Mouse (Mus musculus): ENCODE measurements around the gene G430095P16Rik. TPM values are rescaled to one million over a fixed set of nuclear protein-coding genes. Genes with fewer than 3 reads are reported as not detected.
A peak's percentile ranks its signal among the peaks of the same experiment; 100 is the strongest.

G430095P16Rik gene
- 9.4 TPM for polyA plus RNA-seq (2012; fragmentation: generic; extraction: Trizol)

DNA sequence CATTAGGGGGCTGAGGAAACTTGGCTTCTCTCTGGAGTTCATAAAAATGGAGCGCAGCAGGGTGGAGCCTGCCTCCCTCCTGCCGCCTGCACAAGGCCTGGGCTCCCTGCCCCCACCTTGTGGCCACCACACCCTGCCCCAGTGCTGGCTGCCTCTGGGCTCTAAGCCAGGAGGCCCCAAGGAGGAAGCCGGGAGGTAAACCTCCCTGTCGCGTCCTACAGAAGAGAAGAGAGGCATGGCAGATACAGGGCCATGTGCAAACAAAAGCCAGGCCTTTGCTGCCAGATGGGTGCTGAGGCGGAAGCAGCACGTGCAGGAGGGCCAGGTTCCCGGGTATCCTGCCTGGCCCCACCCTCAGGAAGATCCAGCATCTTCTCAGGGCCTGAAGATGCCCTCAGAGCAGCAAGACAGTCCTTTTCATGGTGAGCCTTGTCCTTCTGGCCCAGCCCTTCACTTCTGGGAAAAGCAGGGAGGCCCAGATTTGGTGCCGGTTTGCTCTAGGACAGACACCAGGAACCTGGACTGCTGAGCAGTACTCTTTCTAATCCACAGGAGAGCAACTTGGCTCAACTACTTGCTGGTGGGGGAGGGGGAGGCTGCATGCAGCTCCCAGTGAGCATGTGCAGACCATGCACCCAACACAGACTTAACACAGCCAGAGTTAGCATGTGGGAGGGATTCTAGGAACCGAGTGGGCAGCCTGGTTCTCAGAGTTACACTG is at the start of gene G430095P16Rik:
TSS of gene G430095P16Rik (plus strand) at position 158 of the 721 bp plus-strand sequence.
- Histone ChIP-seq H3K4me3 (peak within 1 kb of the TSS; percentile 11), H3K36me3 (ENCODE audit: control insufficient read depth, insufficient read depth) (peaks cover 37% of the 10 kb centered on the region)

GRCm38 (mm10) chr8:84677305-84677704 is 45.5 kb upstream of the G430095P16Rik start:
- Histone ChIP-seq H3K79me2 (ENCODE audit: control insufficient read depth, insufficient read depth) (peaks cover 52% of the 10 kb centered on the region), H3K36me3 (ENCODE audit: control insufficient read depth, insufficient read depth) (peaks cover 14% of the 10 kb centered on the region), H3ac (ENCODE audit: control insufficient read depth, insufficient read length) (no peak overlapping the region), H3K4me3 (no peak overlapping the region), H3K27me3 (ENCODE audit: control insufficient read depth, insufficient read depth, insufficient read length) (no peaks in the 10 kb centered on the region), H3K4me2 (ENCODE audit: low read depth) (no peak overlapping the region)
- TF ChIP-seq MYOG (IDR thresholded peaks at IDR 0.05; ENCODE audit: control insufficient read depth in 1 of 3, insufficient read depth in 1 of 3, insufficient read length in 2 of 3, low read depth in 2 of 3) (no peak), POLR2AphosphoS2 (IDR thresholded peaks at IDR 0.05; ENCODE audit: insufficient read length, low read depth) (no peak), SRF (IDR thresholded peaks at IDR 0.05; ENCODE audit: control insufficient read depth, insufficient read length, low read depth) (no peak), USF1 (IDR thresholded peaks at IDR 0.05; ENCODE audit: low read depth) (no peak), E2F4 (IDR thresholded peaks at IDR 0.05; ENCODE audit: insufficient read depth) (no peak), MYOD1 (IDR thresholded peaks at IDR 0.05; ENCODE audit: control insufficient read depth in 1 of 3, insufficient read length in 2 of 3, low read depth in 2 of 3) (no peak)

More for the DNA sequence above, at the start of gene G430095P16Rik:
- TF ChIP-seq E2F4 (IDR thresholded peaks at IDR 0.05; ENCODE audit: insufficient read depth): no peak
- TF ChIP-seq POLR2AphosphoS2 (IDR thresholded peaks at IDR 0.05; ENCODE audit: insufficient read length, low read depth): peak; percentile 52
- TF ChIP-seq MYOG (IDR thresholded peaks at IDR 0.05; ENCODE audit: control insufficient read depth in 1 of 3, insufficient read depth in 1 of 3, insufficient read length in 2 of 3, low read depth in 2 of 3): peak in 1 of 3 experiments; percentile 69
- peak in 1 of 3 experiments; percentile 58 for TF ChIP-seq MYOD1 (IDR thresholded peaks at IDR 0.05; ENCODE audit: control insufficient read depth in 1 of 3, insufficient read length in 2 of 3, low read depth in 2 of 3)
- no peak for TF ChIP-seq USF1 (IDR thresholded peaks at IDR 0.05; ENCODE audit: low read depth)
- no peak for TF ChIP-seq TCF12 (IDR thresholded peaks at IDR 0.05; ENCODE audit: insufficient read depth, poor library complexity, severe bottlenecking)
- no peak for TF ChIP-seq CEBPB (IDR thresholded peaks at IDR 0.05; ENCODE audit: insufficient read depth, poor library complexity, severe bottlenecking)
- TF ChIP-seq REST (IDR thresholded peaks at IDR 0.05; ENCODE audit: insufficient read depth, insufficient read length): no peak
- TF ChIP-seq TCF3 (IDR thresholded peaks at IDR 0.05; ENCODE audit: insufficient read length, low read depth): no peak
- no peak for TF ChIP-seq SRF (IDR thresholded peaks at IDR 0.05; ENCODE audit: control insufficient read depth, insufficient read length, low read depth)
- TF ChIP-seq POLR2A (IDR thresholded peaks at IDR 0.05; ENCODE audit: insufficient read length, low read depth): no peak
- no peak for TF ChIP-seq MAX (IDR thresholded peaks at IDR 0.05; ENCODE audit: low read depth)
- Histone ChIP-seq H3K27me3 (ENCODE audit: control insufficient read depth, insufficient read depth, insufficient read length) (no peaks in the 10 kb centered on the region), H3ac (ENCODE audit: control insufficient read depth, insufficient read length) (no peak within 1 kb of the TSS), H3K4me2 (ENCODE audit: low read depth) (peak within 1 kb of the TSS; percentile 96), H3K79me2 (ENCODE audit: control insufficient read depth, insufficient read depth) (peaks cover 12% of the 10 kb centered on the region)

DNA sequence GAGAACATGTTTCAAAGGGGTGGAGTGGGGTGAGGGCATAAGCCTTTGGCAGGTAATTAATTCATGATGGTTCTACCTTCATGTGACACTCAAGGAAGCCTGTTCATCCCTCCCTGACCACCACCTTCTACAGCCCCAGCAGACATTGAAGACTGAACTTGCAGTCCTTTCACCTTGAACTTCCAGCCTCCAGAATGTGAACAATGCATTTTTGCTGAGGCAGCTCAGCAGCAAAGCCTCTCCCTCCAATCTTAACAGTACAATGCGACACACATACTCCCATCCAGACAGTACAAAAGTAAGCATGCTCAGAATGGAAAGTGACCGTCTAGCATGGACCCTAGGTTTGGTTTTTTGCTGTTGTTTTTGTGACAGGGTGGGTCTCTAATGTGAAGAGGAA is 41.3 kb upstream of the G430095P16Rik start:
- TF ChIP-seq REST (IDR thresholded peaks at IDR 0.05; ENCODE audit: insufficient read depth, insufficient read length) (no peak), CEBPB (IDR thresholded peaks at IDR 0.05; ENCODE audit: insufficient read depth, poor library complexity, severe bottlenecking) (no peak), USF1 (IDR thresholded peaks at IDR 0.05; ENCODE audit: low read depth) (no peak), TCF12 (IDR thresholded peaks at IDR 0.05; ENCODE audit: insufficient read depth, poor library complexity, severe bottlenecking) (no peak), MAX (IDR thresholded peaks at IDR 0.05; ENCODE audit: low read depth) (no peak), POLR2A (IDR thresholded peaks at IDR 0.05; ENCODE audit: insufficient read length, low read depth) (no peak), SRF (IDR thresholded peaks at IDR 0.05; ENCODE audit: control insufficient read depth, insufficient read length, low read depth) (no peak), MYOD1 (IDR thresholded peaks at IDR 0.05; ENCODE audit: control insufficient read depth in 1 of 3, insufficient read length in 2 of 3, low read depth in 2 of 3) (no peak), TCF3 (IDR thresholded peaks at IDR 0.05; ENCODE audit: insufficient read length, low read depth) (no peak), POLR2AphosphoS2 (IDR thresholded peaks at IDR 0.05; ENCODE audit: insufficient read length, low read depth) (no peak)
- peaks cover 94% of the 10 kb centered on the region for H3K79me2 ChIP-seq (ENCODE audit: control insufficient read depth, insufficient read depth)
- H3ac ChIP-seq (ENCODE audit: control insufficient read depth, insufficient read length): no peak overlapping the region
- H3K4me3 ChIP-seq: no peak overlapping the region
- peaks cover 15% of the 10 kb centered on the region for H3K36me3 ChIP-seq (ENCODE audit: control insufficient read depth, insufficient read depth)
- no peaks in the 10 kb centered on the region for H3K27me3 ChIP-seq (ENCODE audit: control insufficient read depth, insufficient read depth, insufficient read length)
- no peak overlapping the region for H3K4me2 ChIP-seq (ENCODE audit: low read depth)

DNA sequence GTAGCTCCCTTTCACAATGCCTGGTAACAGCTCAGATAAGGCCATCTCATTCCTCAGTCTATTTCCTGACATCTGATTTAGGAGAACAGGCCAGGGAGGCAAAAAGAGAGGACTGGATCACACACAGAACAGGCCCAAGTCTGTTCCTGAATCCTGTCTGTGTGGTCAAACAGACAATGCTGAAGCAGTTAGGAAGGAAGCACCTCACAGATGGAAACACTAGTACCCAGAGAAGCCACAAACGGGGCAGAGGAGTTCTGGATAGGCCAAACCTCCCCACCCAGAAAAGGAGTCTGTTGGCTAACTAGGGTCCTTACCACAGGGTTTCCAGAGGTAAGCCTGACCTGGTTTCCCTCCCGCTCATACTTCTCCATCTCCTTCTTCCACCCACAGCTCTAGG is 40.5 kb upstream of the G430095P16Rik start:
- Histone ChIP-seq H3K4me3 (no peak overlapping the region), H3K4me2 (ENCODE audit: low read depth) (no peak overlapping the region), H3K27me3 (ENCODE audit: control insufficient read depth, insufficient read depth, insufficient read length) (no peaks in the 10 kb centered on the region), H3ac (ENCODE audit: control insufficient read depth, insufficient read length) (no peak overlapping the region), H3K36me3 (ENCODE audit: control insufficient read depth, insufficient read depth) (peaks cover 15% of the 10 kb centered on the region), H3K79me2 (ENCODE audit: control insufficient read depth, insufficient read depth) (peaks cover 94% of the 10 kb centered on the region)
- no peak for TF ChIP-seq REST (IDR thresholded peaks at IDR 0.05; ENCODE audit: insufficient read depth, insufficient read length)
- TF ChIP-seq E2F4 (IDR thresholded peaks at IDR 0.05; ENCODE audit: insufficient read depth): no peak
- no peak for TF ChIP-seq TCF12 (IDR thresholded peaks at IDR 0.05; ENCODE audit: insufficient read depth, poor library complexity, severe bottlenecking)
- TF ChIP-seq MYOG (IDR thresholded peaks at IDR 0.05; ENCODE audit: control insufficient read depth in 1 of 3, insufficient read depth in 1 of 3, insufficient read length in 2 of 3, low read depth in 2 of 3): no peak
- TF ChIP-seq MYOD1 (IDR thresholded peaks at IDR 0.05; ENCODE audit: control insufficient read depth in 1 of 3, insufficient read length in 2 of 3, low read depth in 2 of 3): no peak
- TF ChIP-seq CEBPB (IDR thresholded peaks at IDR 0.05; ENCODE audit: insufficient read depth, poor library complexity, severe bottlenecking): no peak
- TF ChIP-seq POLR2A (IDR thresholded peaks at IDR 0.05; ENCODE audit: insufficient read length, low read depth): no peak

Measured in myocyte (in vitro differentiated cells).